Mouse (Mus musculus): ENCODE results near the gene Pom121. TPM values are rescaled to one million over a fixed set of nuclear protein-coding genes. Genes with fewer than 3 reads are reported as not detected.
"Not testable (repeated sequence)": the region's sequence is repeated elsewhere in the genome, so short reads cannot be mapped to it uniquely, and the experiment has no call there.

The Pom121 gene
- polyA plus RNA-seq, 1 experiment = 12.6 TPM

- Histone ChIP-seq H3K36me3 (ENCODE audit: control insufficient read depth, insufficient read depth, low read length) (peaks cover 3% of the 10 kb centered on the region; the same call in 1 of the 2 replicates), H3K4me1 (ENCODE audit: control insufficient read depth, insufficient read depth, low read length) (no peaks in the 10 kb centered on the region), H3K27ac (ENCODE audit: insufficient read depth, low read depth, low read length) (no peak overlapping the region), H3K27me3 (replicated peaks; ENCODE audit: control insufficient read depth, insufficient read depth, low read length) (no peaks in the 10 kb centered on the region), H3K4me3 (ENCODE audit: insufficient read depth, low read depth, low read length) (no peak overlapping the region)
- no peak for TF ChIP-seq CTCF (conservative IDR thresholded peaks at IDR 0.05; ENCODE audit: insufficient read depth, insufficient read length, low read depth, low read length)
- TF ChIP-seq POLR2A (IDR thresholded peaks at IDR 0.05; ENCODE audit: low read depth, low read length) = no peak
- 95% methylated on average over 10 of the region's 10 CpGs for WGBS
- DNase-seq = no peak
Measured at GRCm38 (mm10) chr5:135381356-135381925, 12.9 kb downstream of the Pom121 start.

GRCm38 (mm10) chr5:135380681-135381080, 13.7 kb downstream of the Pom121 start:
- WGBS = 94% methylated on average over 4 of the region's 4 CpGs
- no peaks in the 10 kb centered on the region for H3K27me3 ChIP-seq (replicated peaks; ENCODE audit: control insufficient read depth, insufficient read depth, low read length)
- no peak overlapping the region for H3K4me3 ChIP-seq (ENCODE audit: insufficient read depth, low read depth, low read length)
- TF ChIP-seq POLR2A (IDR thresholded peaks at IDR 0.05; ENCODE audit: low read depth, low read length) = no peak
- TF ChIP-seq CTCF (conservative IDR thresholded peaks at IDR 0.05; ENCODE audit: insufficient read depth, insufficient read length, low read depth, low read length) = no peak
- DNase-seq = no peak
- H3K36me3 ChIP-seq (ENCODE audit: control insufficient read depth, insufficient read depth, low read length) = peaks cover 3% of the 10 kb centered on the region; the same call in 1 of the 2 replicates
- no peaks in the 10 kb centered on the region for H3K4me1 ChIP-seq (ENCODE audit: control insufficient read depth, insufficient read depth, low read length)
- H3K27ac ChIP-seq (ENCODE audit: insufficient read depth, low read depth, low read length) = no peak overlapping the region

GRCm38 (mm10) chr5:135376341-135376740, 18.0 kb downstream of the Pom121 start:
- no peak for DNase-seq
- Histone ChIP-seq H3K36me3 (ENCODE audit: control insufficient read depth, insufficient read depth, low read length) (no peaks in the 10 kb centered on the region; the same call in 1 of the 2 replicates), H3K4me1 (ENCODE audit: control insufficient read depth, insufficient read depth, low read length) (no peaks in the 10 kb centered on the region), H3K4me3 (ENCODE audit: insufficient read depth, low read depth, low read length) (no peak overlapping the region), H3K27me3 (replicated peaks; ENCODE audit: control insufficient read depth, insufficient read depth, low read length) (no peaks in the 10 kb centered on the region), H3K27ac (ENCODE audit: insufficient read depth, low read depth, low read length) (no peak overlapping the region)
- WGBS = 61% methylated on average over 2 of the region's 2 CpGs
- no peak for TF ChIP-seq CTCF (conservative IDR thresholded peaks at IDR 0.05; ENCODE audit: insufficient read depth, insufficient read length, low read depth, low read length)
- no peak for TF ChIP-seq POLR2A (IDR thresholded peaks at IDR 0.05; ENCODE audit: low read depth, low read length)

GRCm38 (mm10) chr5:135375167-135375566, 19.2 kb downstream of the Pom121 start:
- TF ChIP-seq CTCF (conservative IDR thresholded peaks at IDR 0.05; ENCODE audit: insufficient read depth, insufficient read length, low read depth, low read length) = no peak
- TF ChIP-seq POLR2A (IDR thresholded peaks at IDR 0.05; ENCODE audit: low read depth, low read length) = no peak
- 35% methylated on average over 8 of the region's 8 CpGs for WGBS

DNA sequence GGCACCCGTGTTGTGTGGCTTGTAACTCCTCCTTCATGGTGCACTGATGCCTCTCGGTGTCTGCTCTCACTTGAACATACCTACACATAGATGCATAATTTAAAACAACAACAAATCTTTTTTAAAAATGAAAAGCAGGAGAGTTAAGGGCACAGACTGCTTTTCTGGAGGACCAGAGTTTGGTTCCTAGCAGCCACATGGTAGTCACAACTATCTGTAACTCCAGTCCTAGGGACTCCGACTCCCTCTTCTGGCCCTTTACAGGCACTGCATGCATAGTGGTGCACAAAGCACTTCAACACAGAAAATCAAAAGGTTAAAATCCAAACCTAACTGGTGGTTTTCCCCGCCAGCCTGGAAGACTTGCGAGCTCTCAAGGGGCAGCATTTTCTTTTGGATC, 20.7 kb downstream of the Pom121 start:
- peaks cover 3% of the 10 kb centered on the region; the same call in 1 of the 2 replicates for H3K4me1 ChIP-seq (ENCODE audit: control insufficient read depth, insufficient read depth, low read length)
- H3K36me3 ChIP-seq (ENCODE audit: control insufficient read depth, insufficient read depth, low read length) = no peaks in the 10 kb centered on the region; the same call in 1 of the 2 replicates
- no peak overlapping the region for H3K27ac ChIP-seq (ENCODE audit: insufficient read depth, low read depth, low read length)
- no peak overlapping the region for H3K4me3 ChIP-seq (ENCODE audit: insufficient read depth, low read depth, low read length)
- H3K27me3 ChIP-seq (replicated peaks; ENCODE audit: control insufficient read depth, insufficient read depth, low read length) = no peaks in the 10 kb centered on the region
- 96% methylated on average over 5 of the region's 5 CpGs for WGBS
- TF ChIP-seq CTCF (conservative IDR thresholded peaks at IDR 0.05; ENCODE audit: insufficient read depth, insufficient read length, low read depth, low read length) = 0 out of 2 replicates have a peak, but pooled peaks have one; percentile 17
- no peak for TF ChIP-seq POLR2A (IDR thresholded peaks at IDR 0.05; ENCODE audit: low read depth, low read length)
- DNase-seq = no peak

More at GRCm38 (mm10) chr5:135375167-135375566, 19.2 kb downstream of the Pom121 start:
- Histone ChIP-seq H3K27ac (ENCODE audit: insufficient read depth, low read depth, low read length) (no peak overlapping the region), H3K36me3 (ENCODE audit: control insufficient read depth, insufficient read depth, low read length) (no peaks in the 10 kb centered on the region; the same call in 1 of the 2 replicates), H3K4me1 (ENCODE audit: control insufficient read depth, insufficient read depth, low read length) (0 out of 2 replicates have a peak, but pooled peaks cover 3% of the 10 kb centered on the region), H3K27me3 (replicated peaks; ENCODE audit: control insufficient read depth, insufficient read depth, low read length) (no peaks in the 10 kb centered on the region), H3K4me3 (ENCODE audit: insufficient read depth, low read depth, low read length) (no peak overlapping the region)
- DNase-seq = peak; percentile 57

GRCm38 (mm10) chr5:135371195-135371594, 23.2 kb downstream of the Pom121 start:
- Histone ChIP-seq H3K4me1 (ENCODE audit: control insufficient read depth, insufficient read depth, low read length) (peaks cover 3% of the 10 kb centered on the region; the same call in 1 of the 2 replicates), H3K27me3 (replicated peaks; ENCODE audit: control insufficient read depth, insufficient read depth, low read length) (no peaks in the 10 kb centered on the region), H3K4me3 (ENCODE audit: insufficient read depth, low read depth, low read length) (no peak overlapping the region), H3K27ac (ENCODE audit: insufficient read depth, low read depth, low read length) (no peak overlapping the region), H3K36me3 (ENCODE audit: control insufficient read depth, insufficient read depth, low read length) (no peaks in the 10 kb centered on the region; the same call in 1 of the 2 replicates)
- WGBS = 95% methylated on average over 13 of the region's 13 CpGs
- TF ChIP-seq CTCF (conservative IDR thresholded peaks at IDR 0.05; ENCODE audit: insufficient read depth, insufficient read length, low read depth, low read length) (no peak), POLR2A (IDR thresholded peaks at IDR 0.05; ENCODE audit: low read depth, low read length) (no peak)
- no peak for DNase-seq

DNA sequence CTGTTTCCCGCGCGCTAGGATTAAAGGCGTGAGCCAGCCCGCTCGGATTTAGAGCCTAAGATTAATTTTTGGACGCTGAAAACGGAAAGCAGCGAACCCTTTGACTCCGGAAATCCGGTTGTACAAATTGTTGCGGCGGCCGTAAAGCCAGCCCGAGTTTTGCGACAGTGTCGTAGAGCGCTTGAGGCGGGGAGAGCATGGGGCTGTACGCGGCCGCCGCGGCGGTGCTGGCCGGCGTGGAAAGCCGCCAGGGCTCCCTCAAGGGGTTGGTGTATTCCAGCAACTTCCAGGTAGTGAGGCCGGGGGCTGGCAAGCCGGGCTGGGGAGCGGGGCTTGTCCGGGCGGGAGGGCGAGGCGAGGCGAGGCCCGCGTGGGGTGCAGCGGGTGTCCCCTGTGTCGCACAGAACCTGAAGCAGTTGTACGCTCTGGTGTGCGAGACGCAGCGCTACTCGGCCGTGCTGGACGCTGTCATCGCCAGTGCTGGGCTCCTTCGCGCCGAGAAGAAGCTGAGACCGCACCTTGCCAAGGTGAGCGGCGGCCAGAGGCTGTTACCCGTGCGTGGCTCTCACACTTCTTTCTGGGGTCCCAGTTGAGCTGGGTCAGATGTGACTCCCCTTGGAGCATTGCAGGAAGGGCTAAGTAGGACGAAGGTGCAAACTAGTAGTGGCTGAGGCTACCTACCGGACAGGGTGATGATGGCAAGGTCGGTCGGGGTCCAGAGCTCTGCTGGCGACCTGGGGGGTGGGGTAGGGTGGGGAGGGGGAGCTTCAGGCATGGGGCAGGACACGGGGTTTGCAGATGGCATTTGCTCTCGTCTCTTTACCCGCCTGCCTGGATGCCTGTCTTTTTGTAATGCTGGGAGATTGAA, 24.3 kb downstream of the Pom121 start, which contains the start of gene Nsun5:
Gene Nsun5, plus strand, starts transcription at position 167 of the 868 bp plus-strand sequence.
- H3K4me1 ChIP-seq (ENCODE audit: control insufficient read depth, insufficient read depth, low read length) = peaks cover 3% of the 10 kb centered on the region; the same call in 1 of the 2 replicates
- H3K4me3 ChIP-seq (ENCODE audit: insufficient read depth, low read depth, low read length) = peak within 1 kb of the TSS; percentile 86
- under 1% methylated on average over 64 of the region's 64 CpGs for WGBS
- peak; percentile 96 for DNase-seq
- TF ChIP-seq POLR2A (IDR thresholded peaks at IDR 0.05; ENCODE audit: low read depth, low read length) = no peak
- no peak for TF ChIP-seq CTCF (conservative IDR thresholded peaks at IDR 0.05; ENCODE audit: insufficient read depth, insufficient read length, low read depth, low read length)
- peak within 1 kb of the TSS; percentile 86 for H3K27ac ChIP-seq (ENCODE audit: insufficient read depth, low read depth, low read length)
- no peaks in the 10 kb centered on the region for H3K27me3 ChIP-seq (replicated peaks; ENCODE audit: control insufficient read depth, insufficient read depth, low read length)
- no peaks in the 10 kb centered on the region; the same call in 1 of the 2 replicates for H3K36me3 ChIP-seq (ENCODE audit: control insufficient read depth, insufficient read depth, low read length)

DNA sequence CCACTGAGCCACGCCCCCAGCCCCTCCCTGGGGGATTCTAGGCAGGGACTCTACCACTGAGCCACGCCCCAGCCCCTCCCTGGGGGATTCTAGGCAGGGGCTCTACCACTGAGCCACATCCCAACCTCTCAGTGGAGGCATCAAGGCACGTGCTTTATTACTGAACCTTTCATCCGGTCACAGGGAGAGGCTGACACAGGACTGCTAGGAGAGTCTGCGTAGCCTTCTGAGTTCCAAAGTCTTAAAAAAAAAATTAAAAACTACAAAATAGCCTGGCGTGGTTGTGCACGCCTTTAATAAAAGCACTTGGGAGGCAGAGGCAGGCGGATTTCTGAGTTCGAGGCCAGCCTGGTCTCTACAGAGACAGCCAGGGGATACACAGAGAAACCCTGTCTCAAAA, 25.1 kb downstream of the Pom121 start:
- H3K27ac ChIP-seq (ENCODE audit: insufficient read depth, low read depth, low read length) = not testable (repeated sequence)
- WGBS = 56% methylated on average over 9 of the region's 9 CpGs
- peak overlapping the region; percentile 86 for H3K4me3 ChIP-seq (ENCODE audit: insufficient read depth, low read depth, low read length)

More for the DNA sequence above, 25.1 kb downstream of the Pom121 start:
- DNase-seq; H3K4me1 ChIP-seq (ENCODE audit: control insufficient read depth, insufficient read depth, low read length); H3K36me3 ChIP-seq (ENCODE audit: control insufficient read depth, insufficient read depth, low read length); H3K27me3 ChIP-seq (replicated peaks; ENCODE audit: control insufficient read depth, insufficient read depth, low read length): not testable (repeated sequence)

All from kidney, adult 2 months (tissue).